Mouse (Mus musculus): ENCODE measurements around the gene Hand2.
A peak's percentile ranks its signal among the peaks of the same experiment; 100 is the strongest.

Hand2 gene

DNA sequence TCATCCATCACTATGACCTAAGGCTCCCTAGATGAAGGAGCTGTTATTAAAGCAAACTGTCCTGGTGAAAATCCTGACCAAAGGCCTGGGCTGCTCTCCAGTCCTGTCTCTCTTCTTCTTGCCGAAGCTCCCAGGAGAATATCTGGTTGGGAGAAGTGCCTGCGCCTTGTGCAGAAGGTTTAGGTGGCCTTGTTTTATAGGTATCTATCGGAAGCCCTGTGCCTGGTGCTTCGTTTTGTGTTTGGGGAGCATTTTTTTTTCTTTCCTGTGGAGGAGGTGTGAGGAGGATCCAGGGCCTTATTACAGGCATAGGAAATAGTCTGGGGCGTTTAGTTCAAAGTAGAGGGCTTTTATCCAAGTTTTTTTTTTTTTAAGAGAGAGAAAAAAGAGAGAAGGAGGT lies 3.9 kb downstream of the Hand2 start:
- no peak for DNase-seq

DNA sequence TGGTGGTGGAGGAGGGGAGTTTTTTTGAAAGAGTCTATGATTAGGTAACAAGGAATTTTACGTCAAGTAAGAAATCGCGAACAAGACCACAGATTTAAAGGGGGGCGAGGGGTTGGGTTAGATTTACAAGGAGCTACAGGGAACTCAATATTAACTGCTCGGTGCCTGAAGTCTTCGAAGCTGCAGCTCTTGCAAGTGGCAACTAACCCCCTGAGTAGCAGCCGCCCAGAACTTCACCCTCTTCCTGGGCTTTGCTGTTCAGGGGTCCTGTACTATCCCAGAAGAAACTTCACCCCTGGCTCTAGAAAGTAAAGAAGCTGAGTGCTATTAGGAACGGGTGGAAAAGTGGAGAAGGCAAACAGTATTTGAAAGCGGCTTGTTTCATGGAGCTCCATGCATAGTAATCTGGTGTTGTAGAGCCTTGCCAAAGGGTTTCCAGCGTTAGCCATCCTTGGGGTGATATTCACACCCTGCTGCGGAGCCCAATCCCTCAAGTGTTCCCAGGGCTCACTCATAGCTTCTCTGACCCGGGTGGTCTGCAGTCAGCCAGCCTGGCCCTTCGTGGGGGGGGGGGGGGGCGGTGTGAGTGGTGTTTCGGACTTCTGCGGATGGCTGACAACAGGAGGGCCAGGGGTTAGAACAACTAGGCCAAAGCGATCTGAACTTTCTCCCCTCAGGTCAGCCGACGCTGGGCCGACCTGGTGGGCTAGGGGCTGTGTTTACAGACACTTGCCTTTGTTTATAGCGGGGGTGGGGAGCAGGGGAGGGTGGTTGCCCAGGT lies 4.5 kb downstream of the Hand2 start:
- DNase-seq, result no peak

DNA sequence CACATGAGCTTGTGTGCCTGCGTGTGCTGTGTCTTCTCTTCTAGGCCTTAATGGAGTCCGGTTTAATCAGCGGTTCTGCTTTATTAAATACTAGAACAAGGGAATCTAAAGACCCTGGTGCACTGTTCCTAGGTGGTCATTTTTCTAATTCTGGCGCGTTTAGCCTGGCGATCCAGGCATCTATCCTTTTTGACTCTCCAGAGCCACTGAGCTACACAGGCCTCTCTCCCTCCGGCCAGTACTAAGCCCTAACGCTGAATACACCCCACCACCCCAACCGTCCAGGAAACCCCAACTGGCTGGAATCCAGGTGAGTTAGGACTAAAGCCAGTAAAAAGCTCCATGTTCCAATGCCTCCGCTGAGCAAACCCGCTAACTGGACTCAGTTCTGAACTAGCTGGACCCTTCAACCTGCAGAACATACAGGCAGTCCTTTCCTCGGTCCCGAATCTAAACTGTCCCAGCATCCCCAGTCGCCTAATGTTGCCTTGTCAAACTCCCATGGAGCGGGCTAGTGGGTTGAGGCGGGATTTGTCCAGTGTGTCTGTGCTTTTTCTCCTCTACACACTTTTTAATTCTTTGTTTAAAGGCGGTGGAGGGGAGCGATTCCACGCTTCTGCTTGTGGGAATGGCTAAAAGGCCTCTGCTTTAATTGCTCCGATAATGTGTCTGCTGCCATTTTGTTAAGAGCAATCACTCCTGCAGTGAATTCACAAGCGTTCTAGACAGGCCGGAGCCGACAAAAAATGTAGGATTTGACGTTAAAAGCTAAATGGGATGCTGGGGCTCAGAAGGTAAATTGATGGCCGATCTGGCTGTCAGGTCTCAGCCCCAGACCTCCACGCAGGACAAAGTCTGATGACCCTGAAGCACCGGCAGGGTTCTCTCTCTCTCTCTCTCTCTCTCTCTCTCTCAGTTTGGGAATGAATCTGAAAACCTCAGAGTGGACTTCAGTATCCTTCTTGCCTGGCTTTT lies 5.6 kb downstream of the Hand2 start:
- DNase-seq, result no peak

DNA sequence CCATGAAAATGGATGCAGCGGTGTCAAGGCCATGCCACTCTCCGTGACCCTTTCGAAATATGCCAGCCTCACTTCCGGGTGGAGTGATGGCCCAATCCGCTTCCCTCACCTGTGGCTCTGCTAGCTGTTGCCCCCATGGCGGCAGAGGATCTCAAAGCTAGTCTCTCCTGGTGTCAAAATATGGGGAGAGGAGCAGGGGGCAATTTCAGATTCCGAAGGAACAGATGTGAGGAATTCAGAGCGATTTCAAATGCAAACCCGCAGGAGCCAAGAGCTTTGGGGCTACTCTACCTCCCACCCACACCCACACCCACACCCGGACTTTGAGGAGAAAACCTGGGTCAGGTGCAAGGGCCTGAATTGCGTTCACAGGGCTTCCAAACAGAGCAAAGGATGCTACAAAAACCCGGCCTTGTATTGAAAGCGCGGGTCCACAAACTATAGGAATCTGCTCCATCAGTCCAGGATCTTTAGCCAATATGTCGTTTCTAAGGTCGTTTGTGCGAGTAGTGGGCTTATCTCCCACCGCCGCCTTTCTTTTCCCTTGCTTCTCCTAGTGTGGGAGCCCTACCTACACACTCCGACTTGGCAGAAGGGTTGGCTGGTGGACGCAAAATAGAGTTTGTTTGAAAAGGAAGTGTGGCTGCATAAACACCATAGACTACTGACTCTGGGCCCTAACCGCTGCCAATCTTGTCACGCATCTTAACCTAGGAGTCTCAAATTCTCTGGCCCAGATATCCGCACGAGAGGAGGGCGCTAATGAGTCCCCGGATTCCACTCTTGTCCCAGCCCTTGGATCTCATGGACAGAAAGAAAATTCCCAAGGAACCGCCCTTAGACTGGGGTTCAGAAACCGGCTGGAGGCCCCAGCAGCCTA lies 6.7 kb downstream of the Hand2 start:
- no peak for DNase-seq

DNA sequence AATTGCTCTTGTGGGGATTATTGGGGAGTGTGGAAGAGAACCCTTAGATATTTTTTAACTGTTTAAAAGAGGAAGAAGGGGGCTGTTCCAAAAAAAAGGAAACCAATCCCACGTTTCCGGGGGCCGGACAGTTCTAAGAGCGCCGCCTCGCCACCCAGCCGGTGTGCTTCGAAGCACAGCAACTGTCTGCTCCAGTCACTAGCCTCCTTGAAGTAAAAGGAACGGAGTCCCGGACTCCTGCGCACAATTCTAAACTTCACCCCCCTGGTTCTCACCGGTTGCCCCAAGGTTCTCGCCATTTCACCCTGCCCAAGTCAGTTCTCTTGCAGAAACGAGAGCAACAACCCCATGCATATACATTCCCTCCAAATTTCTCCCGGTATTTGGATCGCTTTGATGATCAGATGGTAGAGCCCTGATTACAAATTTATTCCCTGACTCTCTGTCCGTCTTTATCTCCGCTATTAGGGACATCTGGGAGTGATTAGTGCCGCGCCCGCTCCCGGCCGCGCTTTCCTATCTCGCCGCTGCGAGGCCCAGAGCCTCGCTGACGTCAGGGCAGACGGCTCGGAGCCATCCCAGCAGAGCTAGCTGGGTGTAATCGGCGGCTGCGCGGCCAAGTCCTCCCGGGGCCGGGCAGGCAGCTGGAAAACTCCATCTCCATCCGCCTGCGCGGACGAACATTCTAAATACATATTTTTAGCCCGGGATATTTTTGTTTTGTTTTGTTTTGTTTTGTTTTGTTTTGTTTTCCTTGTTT lies 7.6 kb downstream of the Hand2 start:
- DNase-seq, result peak; percentile 58

DNA sequence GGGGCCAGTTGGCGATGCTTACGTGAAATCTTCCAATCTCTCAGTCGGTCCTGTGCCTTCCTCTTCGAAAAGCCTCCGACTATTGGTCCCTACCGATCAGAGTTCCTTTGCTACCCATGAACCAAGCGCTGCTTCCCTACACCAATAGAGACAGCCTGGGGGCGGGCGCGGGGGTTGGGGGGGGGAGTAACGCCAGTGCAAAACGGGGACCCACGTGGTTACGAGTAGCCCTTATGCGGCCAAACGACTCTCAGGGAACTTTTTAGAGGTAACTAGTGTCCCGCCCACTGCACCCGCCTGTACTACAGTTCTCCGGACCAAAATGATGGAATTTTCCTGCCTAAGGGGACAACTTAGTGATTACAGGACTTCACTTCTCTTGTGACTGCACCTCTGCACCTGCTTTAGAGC lies 8.2 kb downstream of the Hand2 start:
- DNase-seq, result no peak

DNA sequence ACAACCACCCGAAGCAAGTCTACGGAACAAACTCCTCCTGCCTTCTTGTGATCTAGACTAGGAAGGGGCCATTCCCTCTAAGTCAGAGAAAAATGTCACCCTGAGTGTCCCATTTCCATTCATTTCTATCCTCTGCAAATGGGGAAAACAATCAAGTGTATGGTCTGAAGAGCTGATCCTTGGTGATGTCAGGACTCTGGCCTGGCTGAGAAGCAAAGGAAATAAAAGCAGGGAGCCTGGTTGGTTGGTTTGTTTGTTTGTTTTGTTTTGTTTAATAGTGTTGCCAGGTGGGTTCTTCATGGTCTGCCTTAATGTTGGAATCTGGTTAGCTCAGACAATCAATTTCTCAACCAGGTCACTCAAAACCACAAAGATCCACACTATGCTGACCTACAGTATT lies 9.3 kb downstream of the Hand2 start:
- no peak for DNase-seq

DNA sequence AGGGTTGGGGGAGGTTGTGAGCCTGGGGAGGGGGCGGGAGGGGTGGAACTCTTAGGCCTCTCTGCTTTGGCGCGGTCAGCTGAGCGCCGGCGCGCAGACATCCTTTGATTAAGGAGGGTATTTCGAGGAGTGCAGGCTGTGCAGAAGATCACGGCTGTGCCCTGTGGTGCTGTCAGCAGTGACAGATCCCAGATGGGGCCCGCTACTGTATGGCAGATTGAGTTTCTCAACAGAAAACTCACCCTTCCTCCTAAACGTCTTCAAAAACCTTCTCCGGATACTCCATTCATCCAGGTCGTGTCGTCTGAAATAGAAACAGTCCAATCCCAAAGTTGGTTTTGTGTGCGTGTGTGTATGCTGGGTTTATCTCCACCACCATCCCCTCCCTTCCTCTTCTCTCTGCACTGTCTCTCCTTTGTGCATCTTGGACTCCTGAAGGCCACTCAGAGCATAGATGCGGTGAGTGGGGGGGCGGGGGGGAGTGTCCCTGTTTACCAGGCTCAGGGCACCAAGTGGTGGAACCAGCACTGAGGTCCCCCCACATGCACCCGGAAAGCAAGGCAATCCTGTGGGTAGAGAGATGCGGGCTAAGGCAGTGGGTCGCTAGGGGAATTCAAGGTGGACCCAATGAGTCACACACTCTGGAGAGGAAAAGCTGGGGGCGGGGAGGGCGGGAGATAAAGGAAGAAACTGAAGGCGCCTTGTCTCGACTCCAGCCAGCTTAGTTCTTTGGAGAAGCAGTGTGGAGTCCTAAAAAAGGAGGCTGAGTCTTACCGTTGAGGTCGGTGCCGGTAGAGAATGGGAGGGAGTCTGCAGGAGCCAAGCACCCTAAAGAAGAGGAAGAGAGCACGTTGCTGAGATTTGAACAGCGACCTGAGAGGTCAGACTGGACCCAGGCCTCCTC lies 11.2 kb downstream of the Hand2 start:
- DNase-seq, result no peak

DNA sequence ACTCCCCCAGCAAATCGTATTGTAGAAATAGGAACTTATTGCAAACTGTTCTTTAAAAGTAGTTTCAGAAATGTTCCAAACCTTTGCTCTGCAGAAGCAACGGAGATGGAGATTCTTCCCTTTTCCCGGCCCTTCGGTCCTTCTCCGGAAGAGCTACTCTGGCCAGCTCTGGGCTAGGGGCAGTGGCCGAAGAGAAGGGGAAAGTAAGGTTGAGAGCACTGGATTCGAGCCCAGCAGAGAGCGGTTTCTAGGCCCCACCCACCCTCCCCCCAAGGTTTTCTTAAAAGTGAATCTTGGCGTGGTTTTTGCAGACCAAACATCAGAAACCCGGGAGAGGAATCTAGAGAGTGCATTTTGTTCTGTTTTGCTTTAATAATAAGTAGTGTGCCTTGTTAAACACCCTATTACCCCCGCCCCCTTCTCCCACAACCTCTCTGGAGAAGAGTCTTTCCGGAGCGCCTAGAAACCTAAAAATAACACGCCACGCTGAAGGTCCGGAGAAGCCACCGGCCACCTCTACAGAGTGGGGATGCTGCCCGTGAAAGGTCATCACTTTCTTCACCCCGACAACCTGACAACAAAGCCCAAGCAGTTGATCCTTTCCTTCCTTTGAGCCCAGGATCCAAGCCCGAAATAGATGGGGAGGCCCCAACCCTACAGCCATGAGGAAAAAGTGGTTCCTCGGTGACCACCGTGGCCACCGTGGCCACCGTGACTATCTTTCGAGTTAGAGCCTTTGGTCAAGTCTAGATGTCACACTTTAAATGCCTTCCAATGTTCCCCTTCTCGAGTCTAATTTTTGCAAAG lies 12.1 kb downstream of the Hand2 start:
- DNase-seq, result no peak

DNA sequence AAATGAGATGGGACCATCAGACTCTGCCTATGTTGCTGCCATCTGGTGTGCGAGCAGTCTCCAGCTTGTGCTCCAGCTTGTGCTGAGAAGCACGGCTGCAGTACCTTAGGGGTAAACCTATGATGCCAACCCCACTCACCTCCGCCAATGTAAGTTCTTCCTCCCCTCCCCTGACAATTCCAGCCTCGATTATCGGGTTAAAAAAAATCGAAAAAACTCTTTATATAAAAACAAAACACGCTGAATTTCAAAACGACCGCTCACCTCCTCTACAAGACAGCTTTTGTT lies 12.6 kb downstream of the Hand2 start:
- DNase-seq, result no peak

DNA sequence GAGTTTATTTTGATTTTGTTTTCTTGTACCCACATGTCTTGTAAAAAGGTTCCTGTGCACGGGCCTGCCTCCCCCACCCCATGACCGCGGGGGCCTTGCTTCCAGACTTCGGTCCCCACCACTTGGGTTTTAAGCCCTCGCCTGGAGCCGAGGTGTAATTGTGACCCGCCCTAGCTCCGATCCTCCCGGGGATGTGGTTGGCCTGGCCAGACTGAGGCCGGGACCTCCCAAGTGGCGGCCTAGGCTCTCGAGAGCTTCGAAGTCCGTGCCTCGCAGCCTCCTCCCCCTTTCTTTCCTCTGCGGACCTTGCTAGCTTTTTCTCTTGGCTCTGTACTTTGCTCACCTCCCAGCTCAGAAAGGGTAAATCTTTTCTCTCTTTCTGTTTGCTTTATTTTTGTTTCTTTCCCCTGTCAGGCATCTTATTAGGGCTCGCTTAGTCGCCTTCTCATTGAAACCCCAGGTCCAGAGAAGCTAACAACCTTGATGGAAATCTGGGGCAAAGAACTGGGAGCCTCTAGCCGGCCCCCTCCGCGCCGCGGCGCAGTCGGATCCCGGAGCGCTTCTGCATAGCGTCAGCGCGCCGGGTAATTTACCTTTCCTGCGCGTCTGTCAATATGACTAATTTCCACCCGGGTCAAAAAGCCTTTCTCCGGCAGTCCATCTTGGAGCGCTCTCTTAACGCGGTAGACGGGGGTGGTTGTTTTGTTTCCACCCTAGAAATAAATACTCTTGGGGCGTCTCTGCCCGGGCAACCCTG lies 13.2 kb downstream of the Hand2 start:
- DNase-seq, result no peak

DNA sequence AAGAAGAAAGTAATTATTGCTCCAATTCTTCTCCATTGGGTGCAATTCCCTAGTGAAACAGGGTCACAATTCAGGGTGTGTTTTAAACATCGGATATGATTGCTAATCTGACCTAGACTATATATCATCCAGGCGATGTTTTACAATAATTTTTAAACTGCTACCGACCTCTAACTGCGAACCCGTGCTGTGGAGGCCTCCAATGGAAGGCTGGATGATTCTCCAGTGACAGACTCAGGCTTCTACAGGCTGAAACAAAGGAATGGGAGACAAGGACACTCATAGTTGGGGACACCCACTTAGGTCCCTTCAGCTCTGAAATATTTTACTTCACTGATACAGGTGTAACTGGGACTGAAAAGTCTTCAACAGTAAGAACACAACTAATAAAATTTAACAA lies 13.9 kb downstream of the Hand2 start:
- DNase-seq, result no peak

DNA sequence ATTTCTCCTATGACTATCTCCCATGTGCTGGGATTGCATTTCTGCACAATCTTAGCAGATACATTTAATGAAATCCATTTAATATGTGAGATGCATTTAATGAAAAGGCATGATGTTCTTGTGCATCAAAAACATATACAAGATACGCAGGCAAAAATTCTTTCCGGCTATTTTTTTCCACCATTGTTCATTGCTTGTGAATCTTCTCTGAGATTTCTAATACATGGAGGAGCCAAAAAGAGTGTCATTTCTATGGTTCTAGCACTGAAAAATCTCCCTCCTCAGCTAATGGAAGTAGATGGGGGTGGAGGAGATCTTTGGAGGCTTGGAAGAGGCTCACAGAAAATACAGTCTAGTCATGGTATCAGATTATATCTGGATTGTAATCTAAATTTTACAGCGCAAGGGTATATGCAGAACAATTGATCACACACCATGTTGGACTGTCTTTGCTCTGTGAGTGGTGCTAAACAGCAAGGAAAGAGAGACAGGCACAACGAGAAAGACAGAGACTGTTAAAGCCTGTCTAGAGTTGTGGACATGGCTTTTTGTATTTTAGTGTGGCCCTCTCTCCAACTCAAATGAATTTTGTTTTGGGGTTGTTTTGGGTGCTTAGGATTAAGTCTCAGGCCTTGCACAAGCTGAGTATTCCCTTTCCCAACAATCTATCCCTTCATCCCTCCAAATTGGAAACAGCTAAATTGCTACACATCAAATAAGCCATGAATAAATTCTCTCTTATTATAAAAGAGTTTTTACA lies 16.7 kb downstream of the Hand2 start:
- no peak for DNase-seq

DNA sequence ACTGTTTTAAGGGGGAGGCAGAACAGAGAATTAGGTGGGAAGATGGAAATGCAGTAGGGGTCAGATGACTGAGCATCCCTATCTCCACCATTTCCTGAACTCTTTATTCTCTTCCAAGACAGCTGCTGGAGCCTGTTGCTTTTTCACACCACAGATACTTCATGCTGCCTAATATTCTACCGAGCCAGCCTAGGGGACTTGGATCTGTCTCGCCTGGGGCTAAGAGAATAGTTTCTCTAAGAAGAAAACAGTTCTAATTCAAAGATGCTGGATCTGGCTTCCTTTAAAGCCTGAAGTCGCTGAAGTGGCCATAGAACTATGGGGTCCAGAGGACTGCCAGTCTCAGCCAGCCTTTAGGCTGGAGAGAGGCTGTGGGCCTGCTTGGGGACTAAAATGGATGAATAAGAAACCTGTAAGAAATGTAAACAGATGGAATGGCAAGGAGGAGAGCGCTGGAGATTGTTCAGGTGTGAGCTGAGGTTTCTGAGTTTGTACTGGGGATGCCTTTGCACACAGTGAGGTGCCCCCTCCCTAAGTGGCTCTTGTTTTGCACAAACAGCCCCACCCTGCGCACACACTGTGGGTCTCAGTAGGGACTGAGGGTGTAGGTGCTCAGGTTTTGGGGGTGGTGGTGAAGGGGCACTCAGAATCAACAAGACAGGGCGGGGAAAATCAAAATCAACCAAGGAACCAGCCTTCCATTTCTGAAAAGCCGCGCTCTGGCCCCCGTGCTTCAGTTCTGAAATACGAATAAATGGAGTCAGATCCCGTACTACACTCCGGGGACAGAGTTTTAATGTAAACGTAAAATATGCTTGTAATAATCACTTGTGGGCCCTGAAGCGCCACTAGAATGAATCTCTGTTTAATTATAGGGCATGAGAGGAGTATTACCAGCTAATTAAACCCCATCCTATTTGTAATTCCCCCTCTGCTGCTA lies 19.2 kb downstream of the Hand2 start:
- no peak for DNase-seq

DNA sequence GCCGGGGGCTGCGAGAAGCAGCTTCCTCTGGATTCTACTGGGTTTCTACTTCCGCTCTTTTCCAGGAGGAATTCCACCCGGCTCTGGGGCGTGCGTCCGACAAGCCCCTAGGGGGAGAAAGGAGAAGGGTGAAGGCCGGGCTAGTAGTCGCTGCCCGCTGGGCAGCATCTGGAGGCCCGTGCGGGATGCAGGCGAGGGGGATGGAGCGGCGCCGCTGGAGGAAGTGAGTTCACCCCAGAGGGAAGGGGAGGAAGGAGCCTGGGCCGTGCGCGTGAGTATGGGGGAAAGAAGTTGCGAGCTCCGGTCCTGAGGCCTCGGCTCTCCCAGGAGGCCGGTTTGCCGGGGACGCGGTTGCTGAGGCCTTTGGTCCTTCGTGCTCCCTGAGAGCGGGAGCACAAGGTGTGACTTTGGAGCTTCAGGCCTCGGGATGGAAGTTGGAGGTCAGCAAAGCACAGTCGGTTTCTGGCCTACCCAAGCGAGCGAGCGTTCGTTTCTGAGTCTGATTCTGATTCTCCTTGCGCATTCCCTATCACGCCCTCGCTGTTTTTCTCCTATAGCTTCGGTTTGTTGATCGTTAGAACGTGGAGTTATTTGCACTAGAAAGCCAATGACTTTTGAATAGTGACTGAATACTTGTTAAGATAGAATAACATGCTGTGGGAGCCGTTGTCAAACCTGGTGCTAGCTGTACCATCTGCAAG lies 20.2 kb downstream of the Hand2 start:
- no peak for DNase-seq

DNA sequence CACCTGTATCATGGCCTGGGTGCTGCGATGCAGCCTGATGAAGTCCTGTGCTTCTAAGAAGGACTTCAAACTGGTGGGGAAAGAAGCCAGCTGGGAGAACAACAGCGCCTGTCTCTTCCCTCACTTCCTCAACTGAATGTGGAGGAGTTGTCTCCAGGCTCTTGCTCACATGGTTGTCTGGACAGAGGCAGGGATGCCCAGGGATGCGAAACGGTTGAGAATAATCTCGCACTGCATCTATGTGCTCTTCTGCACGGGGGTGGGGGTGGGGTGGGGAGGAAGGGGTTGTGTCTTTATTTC lies 20.7 kb downstream of the Hand2 start:
- DNase-seq, result no peak

DNA sequence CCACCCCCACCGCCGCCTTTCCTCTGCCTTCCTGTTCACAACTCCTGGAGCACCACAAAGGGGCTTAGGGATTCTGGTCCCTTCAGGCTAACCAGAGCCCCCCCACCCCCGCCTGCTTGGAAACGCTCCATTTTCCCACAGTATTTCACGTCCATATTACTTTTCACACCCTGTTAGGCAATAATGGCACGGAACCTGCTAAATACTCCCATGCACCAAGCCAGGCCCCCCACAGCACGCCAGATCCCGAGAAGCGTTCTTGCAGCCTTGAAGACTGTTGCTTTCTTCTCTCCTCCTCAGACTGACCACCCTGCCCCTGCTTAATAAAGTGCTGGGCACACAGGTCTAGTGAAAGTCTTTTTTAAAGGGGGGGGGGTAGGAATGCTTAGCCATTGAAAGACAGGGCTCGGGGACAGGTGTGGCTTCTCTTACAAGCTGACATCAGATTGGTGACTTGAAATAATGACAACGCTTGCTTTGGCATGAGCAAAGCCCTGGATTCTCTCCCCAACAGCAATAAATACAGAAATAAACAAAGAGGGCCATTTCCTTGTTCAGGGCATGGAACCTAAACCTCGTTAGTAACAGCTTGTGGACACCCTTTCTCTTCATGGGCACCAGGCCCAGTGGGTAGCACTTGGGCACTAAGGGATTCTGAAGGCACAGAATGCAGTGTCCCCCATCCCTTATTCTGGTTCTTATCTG lies 21.8 kb downstream of the Hand2 start:
- DNase-seq, result no peak

Measured in kidney, postnatal 14 days (tissue).